Mouse (Mus musculus): ENCODE measurements around the gene Sept8. TPM values are rescaled to one million over a fixed set of nuclear protein-coding genes. Genes with fewer than 3 reads are reported as not detected.
A peak's percentile ranks its signal among the peaks of the same experiment; 100 is the strongest.
"Not testable (repeated sequence)": the region's sequence is repeated elsewhere in the genome, so short reads cannot be mapped to it uniquely, and the experiment has no call there.

Gene Sept8
- total RNA-seq, 4 experiments from 2014 or later, result 22.3 to 27.2 (median 25.6) TPM

DNA sequence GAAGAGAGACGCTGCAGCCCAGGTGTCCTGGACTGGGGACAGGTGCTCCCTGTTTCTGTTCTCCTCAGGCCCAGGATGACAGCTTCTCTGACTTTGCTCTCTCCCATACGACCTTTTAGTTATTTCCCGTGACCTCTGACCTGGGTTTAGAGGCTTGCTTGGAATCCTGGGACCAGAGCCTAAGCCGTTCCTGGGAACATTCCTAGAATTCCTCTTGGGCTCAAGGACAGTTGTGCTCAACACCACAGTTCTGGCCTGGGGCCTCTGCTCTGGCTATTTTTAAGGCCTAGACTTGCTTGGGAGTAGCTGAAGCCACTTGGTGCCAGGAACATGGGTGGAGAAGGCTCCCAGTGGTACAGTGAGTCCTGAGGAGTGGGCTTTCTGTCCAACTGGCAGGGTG, 6.4 kb downstream of the Sept8 start:
- peak; percentile 70 for DNase-seq (ENCODE audit: low spot score)

DNA sequence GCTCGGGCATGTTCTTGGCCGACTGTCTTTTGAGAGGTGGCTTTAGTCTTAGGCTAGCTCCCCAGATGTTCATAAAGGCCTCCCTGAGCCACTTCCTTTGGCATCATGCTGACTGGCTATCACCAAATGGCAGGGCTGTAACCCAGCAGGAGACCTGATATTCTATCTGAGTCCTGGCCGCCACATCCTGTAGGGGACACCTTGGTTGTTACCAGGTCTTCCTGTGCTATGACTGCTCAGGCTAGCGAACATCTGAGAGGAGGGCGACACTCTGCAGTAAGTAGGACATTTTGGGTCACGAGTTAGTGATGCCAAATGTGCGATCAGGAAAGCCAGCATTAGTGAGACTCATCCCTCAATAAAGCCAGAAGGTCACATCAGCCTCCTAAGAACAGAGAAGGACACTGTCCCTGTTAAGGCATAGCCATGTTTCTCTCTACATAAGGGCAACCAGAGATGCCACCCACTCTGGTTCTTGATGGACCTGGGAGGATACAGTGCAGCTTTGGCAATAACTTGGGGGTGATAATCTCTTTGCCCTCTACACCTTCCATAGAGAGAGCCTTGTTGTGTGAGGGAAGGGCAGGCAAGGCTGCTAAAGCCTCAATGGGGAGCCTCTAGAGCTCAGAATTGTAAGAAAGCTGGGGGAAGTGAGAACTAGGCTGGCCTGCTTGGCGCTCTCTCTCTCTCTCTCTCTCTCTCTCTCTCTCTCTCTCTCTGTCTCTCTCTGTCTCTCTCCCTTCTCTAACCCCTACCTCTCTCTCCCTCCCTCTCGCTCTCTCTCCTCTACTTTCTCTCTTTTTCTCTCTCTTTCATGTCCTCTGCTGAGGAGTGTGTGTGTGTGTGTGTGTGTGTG, 9.6 kb downstream of the Sept8 start:
- no peak for DNase-seq (ENCODE audit: low spot score)

DNA sequence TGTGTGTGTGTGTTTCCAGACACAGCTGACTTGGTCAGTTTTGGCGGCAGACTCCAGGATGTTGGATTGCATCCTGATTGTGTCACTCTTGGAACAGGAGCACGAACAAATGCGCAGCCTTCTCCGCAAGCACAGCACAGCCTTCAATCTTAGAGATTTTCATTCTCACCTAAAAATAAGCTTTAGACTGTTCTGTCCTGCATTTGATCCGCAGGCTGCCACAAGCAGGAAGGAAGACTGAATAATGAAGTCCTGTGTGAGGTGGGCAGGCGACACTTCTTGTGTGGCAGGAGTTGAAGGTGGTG, 10.1 kb downstream of the Sept8 start:
- DNase-seq (ENCODE audit: low spot score), result peak; percentile 77

DNA sequence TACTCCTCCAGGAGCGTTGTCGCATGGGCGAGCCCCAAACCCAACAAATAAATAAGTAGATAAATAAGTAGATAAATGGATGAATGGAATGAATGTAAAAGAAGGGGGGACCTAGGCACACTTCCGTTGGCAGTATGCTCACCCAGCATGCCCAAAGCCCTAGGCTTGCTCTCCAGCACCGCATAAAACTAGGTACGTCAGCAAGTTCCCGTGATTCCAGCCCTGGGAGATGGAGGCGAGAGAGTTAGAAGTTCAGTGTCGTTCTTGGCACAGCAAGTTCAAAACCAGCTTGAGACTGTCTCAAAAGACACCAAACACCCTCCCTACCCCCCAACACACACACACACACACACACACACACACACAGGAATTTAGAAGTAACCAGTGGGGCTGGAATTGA, 10.9 kb downstream of the Sept8 start:
- no peak for DNase-seq (ENCODE audit: low spot score)

DNA sequence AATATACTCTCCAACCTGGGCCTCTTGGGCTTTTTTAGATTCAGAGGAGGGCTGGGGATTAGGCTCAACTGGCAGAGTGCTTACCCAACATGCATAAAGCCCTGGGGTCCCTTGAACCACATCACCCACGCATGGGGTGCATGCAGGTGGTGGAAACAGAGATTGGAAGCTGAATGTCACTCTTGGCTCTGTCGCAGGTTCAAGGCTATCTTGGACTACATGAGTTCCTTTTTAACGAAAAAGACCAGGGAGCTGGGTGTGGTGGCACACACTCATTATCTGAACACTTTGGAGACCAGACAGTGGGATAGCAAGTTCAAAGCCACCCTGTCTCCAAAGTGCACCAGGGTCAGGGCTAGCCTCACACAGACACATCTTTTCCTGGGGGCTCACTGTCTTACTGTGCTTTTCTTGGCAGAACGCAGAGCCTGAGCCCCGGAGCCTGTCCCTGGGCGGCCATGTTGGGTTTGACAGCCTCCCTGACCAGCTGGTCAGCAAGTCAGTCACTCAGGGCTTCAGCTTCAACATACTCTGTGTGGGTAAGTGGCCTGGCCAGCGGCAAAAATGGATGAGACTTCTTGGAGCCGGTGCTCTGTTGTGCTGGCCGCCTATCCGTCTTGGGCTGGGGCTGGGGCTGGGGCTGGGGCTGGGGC, 12.6 kb downstream of the Sept8 start:
- no peak for DNase-seq (ENCODE audit: low spot score)

DNA sequence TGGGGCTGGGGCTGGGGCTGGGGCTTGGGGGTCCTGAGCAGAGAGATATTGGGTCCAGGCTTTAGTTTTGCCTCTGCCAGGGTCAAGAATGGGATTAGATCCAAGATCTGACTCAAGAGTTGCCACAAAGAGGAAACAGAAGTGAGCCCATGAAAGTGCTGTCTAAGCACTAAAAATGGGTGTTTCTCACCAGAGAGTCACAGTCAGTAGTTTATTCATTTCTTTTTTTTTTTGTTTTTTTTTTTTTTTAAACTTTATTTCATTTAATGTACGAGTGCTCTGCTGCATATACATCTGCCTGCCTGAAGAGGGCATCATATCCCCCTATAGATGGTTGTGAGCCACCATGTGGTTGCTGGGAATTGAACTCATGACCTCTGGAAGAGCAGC, 13.2 kb downstream of the Sept8 start:
- no peak for DNase-seq (ENCODE audit: low spot score)

DNA sequence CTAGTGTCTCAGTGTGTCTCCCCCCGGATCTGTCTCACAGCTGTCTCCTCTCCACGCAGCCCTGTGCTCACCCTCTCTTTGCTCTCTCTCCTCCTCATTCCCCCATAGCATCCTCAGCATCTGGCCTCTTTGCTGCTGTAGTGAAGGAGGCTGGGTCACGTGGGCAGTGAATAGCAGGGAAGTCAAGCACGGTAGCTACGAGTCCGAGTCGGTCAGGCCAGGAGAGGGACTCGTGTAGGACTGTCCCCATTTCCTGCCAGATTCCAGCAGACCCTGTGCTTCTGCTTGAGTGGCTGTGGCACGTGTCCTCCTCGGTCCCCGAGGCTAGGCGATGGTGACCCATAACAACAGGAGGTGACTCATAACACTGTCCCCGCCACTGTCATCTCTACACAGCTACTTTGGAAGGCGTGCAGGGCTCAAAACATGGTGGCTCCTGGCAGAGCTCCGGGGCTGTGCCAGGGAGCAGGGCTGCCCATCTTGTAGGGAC, 20.0 kb downstream of the Sept8 start:
- DNase-seq (ENCODE audit: low spot score), result no peak

DNA sequence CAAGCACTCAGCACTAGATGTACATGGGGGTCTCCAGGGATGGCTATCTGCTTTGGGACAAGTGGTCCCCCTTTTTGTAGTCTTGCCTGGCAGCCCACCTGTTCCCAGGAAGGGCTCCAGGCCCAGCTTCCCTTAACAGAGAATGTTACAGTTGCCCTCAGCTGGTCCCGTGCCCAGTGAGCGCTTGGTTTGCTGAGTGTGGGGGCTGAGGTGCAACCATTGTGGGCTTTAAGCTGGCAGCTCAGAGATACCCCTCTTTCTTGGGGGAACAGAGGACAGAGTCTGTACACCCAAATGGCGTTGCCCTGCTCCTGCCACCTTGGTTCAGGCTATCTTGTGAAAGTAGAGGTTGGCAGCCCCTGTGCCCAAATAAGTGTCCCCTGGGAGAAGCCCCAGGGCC, 21.3 kb downstream of the Sept8 start:
- no peak for DNase-seq (ENCODE audit: low spot score)

DNA sequence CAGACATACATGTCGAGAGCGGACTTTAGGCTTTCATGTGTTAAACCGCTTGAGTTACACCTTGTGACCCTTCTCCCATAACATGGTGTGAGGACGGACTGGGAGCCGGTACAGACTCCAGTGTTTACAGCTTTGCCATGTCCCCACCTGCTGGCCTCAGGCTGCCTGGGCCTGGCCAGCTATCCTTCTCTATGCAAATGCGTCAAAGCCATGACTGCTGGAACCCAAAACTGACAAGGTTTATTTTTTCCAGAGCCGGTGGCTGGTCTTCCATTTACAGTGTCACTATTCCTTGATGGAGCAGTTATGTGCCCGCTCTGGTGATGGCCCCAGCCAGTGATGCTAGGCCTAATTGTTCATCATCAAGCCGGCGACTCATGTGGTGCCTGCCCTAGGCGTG, 22.2 kb downstream of the Sept8 start:
- no peak for DNase-seq (ENCODE audit: low spot score)

DNA sequence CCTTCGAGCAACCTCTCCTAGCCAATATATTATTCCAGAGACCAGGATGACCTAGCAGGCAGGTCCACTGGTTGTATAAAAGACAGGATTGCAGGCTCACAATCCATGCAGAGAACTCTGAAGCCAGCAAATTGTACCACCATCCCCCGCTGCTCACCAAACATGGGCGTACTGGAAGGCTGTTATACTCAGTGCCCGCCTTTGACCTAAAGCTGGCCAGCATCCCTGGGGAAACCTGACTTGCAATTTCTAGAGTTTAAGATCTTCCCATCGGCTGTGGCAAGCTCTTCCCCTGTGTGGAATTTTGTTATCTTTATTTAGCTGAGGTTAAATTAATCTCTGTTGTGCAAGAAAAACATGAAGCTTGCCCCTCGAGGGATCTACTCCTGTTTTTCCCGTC, 24.0 kb downstream of the Sept8 start:
- DNase-seq (ENCODE audit: low spot score), result no peak

DNA sequence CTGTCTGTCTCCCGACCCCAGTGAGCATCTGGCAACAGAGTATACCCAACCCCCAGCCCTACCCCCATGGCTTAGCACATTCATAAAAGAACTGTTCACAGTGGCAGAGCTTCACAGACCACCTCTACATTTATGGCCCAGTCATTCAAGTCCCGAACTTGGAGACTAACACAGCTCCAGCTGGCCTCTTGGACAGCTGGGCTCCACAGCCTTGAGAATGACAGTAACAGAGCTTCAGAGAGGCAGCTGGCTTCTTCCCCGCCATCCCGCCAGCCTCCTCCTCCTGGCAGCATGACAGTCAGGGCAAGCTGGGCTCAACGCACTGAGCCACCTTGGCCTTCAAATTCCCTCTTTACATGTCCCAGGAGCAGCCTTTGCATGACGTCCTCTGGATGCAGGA, 27.2 kb downstream of the Sept8 start:
- DNase-seq (ENCODE audit: low spot score), result no peak

DNA sequence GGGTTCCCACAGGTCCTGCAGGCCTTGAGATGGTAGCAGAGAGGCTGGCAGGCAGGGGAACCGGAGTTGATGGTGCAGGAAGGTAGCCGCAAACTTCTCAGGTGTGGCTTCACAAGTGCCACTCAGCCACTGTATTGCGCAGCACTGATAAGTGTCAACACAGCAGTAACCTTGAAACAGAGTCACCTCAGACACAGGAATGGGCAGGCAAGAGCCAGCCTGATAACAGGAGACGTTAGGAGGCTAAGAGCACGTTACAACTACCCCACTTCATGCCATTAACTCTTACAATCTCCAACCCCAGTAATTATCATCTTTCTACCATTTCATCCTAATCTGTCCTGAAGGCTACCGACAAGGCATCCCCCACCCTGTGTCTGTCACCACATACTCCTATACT, 28.5 kb downstream of the Sept8 start:
- no peak for DNase-seq (ENCODE audit: low spot score)

DNA sequence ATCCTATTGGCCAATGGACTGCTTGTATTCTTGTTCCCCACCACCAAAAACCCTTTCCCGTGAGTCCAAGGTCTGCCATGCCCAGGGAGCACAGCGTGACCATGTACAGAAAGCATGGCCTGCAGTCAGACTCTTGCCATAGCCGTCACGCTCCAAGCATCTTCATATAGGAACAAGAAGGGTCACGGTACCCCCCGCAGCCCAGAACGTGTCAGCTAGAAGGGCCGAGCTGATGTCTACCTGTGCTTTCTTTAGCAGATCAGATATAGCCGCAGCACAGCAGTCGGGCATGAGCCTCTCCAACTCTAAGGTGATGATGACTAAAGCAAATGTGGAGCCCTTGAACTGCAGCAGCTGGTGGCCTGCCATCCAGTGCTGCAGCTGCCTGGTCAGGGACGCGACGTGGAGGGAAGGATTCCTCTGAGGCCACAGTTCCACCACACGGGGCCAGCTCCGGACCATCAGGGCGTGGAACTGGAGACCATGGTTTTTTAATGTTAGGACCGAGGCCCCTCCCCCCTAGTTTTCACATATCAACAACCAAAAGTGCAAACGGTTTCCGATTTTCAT, 29.1 kb downstream of the Sept8 start:
- no peak for DNase-seq (ENCODE audit: low spot score)

DNA sequence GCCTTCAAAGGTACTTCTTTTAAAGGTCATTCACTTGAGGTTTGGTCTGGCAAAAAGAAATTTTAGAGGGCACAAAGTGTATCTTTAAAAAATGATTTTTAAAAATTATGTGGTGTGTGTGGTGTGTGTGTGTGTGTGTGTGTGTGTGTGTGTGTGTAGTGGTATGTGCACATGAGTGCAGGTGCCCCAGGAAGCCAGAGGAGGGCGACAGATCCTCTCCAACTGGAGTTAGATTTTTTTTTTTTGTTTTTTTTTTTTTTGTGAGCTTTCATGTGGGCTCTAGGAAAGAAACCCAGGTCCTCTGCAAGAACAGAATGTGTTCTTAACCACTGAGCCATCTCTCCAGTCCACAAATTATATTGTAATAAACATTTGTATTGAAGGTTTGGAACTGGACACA, 31.7 kb downstream of the Sept8 start:
- no peak for DNase-seq (ENCODE audit: low spot score)

DNA sequence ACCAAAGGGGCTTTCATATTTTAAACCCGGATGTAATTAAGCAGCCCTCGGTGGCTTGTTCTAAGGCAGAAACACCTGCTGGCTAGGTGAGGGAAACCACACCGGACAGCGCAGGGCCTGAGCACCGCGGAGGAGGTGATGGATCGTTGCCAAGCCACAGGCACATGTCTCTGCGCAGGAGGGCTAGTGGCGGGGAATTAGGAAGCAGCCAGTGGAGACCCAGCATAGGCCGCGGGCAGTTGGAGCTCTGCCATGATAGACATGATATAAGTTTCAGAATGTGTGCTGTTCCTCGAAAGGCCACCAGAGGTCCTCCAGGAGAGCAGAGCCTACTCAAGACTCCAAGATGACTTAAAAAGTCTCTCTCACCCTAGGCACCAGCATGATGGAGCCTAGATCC, 32.7 kb downstream of the Sept8 start:
- no peak for DNase-seq (ENCODE audit: low spot score)

DNA sequence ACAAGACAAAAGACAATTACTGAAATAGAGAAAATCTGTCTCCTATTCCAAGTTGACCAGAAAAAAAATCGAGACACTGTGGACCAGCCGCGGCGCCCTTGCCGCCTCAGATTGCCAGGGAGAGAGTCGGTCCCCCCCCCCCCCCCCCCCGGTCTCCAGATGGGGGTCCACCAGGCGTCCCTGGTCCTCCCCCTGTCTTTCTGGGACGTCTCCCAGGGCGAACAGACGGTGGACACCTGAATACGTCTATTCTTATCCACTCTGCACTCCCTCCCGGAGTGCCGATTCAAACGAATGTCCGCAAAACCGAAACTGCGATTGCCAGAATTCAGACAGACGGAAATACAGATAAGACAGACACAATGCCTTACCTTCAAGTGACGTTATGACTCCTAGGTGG, 37.5 kb downstream of the Sept8 start:
- DNase-seq (ENCODE audit: low spot score), result not testable (repeated sequence)

DNA sequence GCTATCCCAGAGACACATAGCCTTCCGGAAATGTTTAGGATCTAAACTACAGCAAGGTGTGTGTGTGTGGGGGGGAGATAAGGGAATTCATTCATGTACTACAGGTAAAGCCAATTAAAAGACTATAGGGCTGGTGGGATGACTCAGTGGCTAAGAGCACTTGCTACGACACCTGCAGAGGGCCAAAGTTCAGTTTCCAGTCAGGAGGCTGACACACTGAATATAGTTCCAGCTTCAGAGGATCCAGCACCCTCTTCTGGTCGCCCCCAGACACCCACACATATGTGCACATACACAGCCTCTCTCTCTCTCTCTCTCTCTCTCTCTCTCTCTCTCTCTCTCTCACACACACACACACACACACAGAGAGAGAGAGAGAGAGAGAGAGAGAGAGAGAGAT, 38.9 kb downstream of the Sept8 start:
- not testable (repeated sequence) for DNase-seq (ENCODE audit: low spot score)

DNA sequence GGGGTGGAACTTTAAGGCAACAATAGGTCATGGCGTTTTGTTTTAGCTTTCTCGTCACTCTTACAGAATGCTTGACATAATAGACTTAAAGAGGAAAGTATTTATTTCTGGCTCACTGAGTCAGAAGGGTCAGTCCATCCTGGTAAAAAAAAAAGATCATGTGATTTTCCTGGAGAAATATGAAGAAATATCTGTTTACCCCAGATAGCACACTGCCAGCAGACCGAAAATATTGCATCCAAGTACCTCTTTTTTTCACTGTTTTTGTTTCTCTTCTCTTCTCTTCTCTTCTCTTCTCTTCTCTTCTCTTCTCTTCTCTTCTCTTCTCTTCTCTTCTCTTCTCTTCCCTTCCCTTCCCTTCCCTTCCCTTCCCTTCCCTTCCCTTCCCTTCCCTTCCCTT, 40.9 kb downstream of the Sept8 start:
- not testable (repeated sequence) for DNase-seq (ENCODE audit: low spot score)

DNA sequence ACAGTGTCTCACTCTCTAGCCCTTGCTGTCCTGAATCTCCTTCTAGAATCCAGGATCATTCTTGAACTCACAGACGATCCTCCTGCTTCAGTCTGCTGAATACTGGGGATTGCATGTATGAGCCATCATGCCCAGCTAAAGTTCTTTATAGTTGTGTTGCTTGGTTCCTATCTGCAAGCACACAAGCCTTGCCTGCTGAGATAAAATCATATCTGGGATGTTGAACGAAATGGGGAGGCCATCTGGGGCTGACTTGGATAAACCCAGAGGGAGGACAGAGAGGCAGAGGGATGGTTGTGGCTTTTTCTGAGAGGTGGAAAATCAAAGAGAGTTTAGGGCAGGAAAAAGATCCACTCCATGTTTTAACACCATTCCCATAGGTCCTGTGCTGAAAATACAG, 42.9 kb downstream of the Sept8 start:
- DNase-seq (ENCODE audit: low spot score), result no peak

DNA sequence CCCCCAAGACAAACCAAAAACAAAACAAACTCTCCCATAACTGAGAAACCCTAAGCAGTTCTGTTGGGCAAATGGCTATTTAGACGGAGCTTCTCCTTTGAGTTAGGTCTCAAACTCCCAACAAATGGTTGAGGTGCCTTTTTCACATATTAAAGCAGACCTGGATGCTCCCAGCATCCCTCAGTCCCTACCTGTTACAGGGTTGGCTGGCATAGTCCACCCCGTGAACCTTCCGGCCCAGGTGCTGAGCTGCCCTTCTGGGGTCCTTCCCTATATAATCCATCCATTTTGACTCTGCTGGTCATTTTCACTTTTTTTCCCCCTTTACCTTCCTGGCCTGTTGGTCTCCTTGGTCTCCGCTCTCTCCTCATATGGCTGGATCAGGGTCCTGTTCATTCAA, 47.6 kb downstream of the Sept8 start:
- no peak for DNase-seq (ENCODE audit: low spot score)

DNA sequence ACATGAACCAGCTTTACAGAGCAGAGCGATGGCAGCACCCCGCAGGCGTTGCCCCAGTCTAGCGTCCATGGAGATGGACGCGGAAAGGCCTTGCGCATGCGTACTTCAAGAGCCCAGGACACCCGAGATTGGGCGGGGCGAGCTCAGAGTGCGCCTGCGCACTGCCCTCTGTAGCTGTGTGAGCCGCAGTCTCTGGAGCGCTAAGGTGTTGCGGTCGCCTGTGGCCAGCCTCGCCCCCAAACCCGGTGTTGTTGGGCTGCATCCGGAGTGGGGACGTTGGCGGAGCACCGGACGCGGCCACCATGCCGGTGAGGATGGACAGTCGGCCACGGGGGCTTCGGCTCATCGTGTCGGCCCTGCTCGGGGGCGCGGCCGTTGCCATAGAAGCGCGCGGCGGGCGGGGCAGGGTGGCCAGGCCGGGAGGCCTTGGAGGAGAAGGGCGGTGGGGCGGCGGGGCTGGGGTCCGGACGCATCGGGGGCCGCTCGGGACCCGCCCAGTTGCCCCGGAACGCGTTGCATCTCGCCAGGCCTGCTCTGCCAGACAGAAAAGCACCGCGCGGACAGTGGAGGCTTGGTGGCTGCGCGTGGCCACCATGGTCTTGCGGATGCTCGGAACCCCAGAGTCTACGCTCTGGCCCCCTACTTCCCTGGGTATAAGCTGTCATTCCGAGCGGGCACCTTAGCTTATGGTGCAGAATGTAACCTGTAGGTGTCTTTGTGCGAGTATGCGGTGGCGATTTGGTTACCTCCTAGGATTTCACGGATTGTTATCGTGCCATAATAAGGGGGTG, 48.4 kb downstream of the Sept8 start, which contains the start of gene Kif3a:
Gene Kif3a (plus strand): TSS at position 156 of the 791 bp plus-strand sequence.
- peak; percentile 95 for DNase-seq (ENCODE audit: low spot score)

DNA sequence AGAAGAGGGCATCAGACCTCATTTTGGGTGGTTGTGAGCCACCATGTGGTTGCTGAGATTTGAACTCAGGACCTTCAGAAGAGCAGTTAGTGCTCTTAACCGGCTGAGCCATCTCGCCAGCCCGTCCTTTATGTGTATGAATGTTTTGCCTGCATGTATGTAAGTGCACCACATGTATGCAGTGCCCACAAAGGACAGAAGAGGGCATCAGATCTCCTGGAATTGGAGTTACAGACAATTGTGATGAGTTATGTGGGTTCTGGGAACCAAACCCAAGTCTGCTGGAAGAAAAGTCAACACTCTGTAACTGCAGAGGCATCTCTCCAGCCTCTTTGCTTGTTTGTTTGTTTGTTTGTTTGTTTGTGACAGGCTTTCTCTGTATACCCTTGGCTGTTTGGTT, 61.5 kb downstream of the Sept8 start:
- DNase-seq (ENCODE audit: low spot score), result no peak
